Mouse (Mus musculus): ENCODE measurements around the gene Rorb. TPM values are rescaled to one million over a fixed set of nuclear protein-coding genes. Genes with fewer than 3 reads are reported as not detected.
A peak's percentile ranks its signal among the peaks of the same experiment; 100 is the strongest.

The Rorb gene
- polyA plus RNA-seq (2015; fragmentation: Nextera tagmentation; extraction: Ambion mirVana): 1.8 and 1.9 TPM in 2 replicates

- H3K27ac ChIP-seq: 0 out of 2 replicates have a peak within 1 kb of the TSS, but pooled peaks have one; percentile 8
- WGBS: 0% methylated on average over 22 of the region's 25 CpGs
- H3K4me3 ChIP-seq: peak within 1 kb of the TSS; percentile 48
- peaks cover 11% of the 10 kb centered on the region; the same call in 1 of the 2 replicates for H3K4me1 ChIP-seq
- no peaks in the 10 kb centered on the region for H3K36me3 ChIP-seq
- H3K9ac ChIP-seq: peak within 1 kb of the TSS; percentile 36
- ATAC-seq (ENCODE audit: borderline replicate concordance, extremely low read depth, low FRiP score, low TSS enrichment): peak; percentile 99
- H3K27me3 ChIP-seq: peaks cover 40% of the 10 kb centered on the region
- no peaks in the 10 kb centered on the region for H3K9me3 ChIP-seq
- peak within 1 kb of the TSS; percentile 93 for H3K4me2 ChIP-seq
Observed at GRCm38 (mm10) chr19:19110793-19111427, at the start of gene Rorb. TSS of gene Rorb (minus strand) at chr19:19111196.

GRCm38 (mm10) chr19:19148847-19149246 is 37.9 kb upstream of the Rorb start:
- no peaks in the 10 kb centered on the region for H3K4me1 ChIP-seq
- no peak overlapping the region for H3K9ac ChIP-seq
- H3K4me3 ChIP-seq: no peak overlapping the region
- no peak for ATAC-seq (ENCODE audit: borderline replicate concordance, extremely low read depth, low FRiP score, low TSS enrichment)
- H3K27ac ChIP-seq: no peak overlapping the region
- H3K27me3 ChIP-seq: no peaks in the 10 kb centered on the region
- no peaks in the 10 kb centered on the region for H3K9me3 ChIP-seq
- no peaks in the 10 kb centered on the region for H3K36me3 ChIP-seq
- WGBS: 70% methylated on average over 6 of the region's 6 CpGs
- H3K4me2 ChIP-seq: no peak overlapping the region

GRCm38 (mm10) chr19:19144447-19144846 is 33.5 kb upstream of the Rorb start:
- Histone ChIP-seq H3K9me3 (no peaks in the 10 kb centered on the region), H3K9ac (no peak overlapping the region), H3K27ac (no peak overlapping the region), H3K27me3 (no peaks in the 10 kb centered on the region), H3K4me3 (no peak overlapping the region), H3K4me2 (no peak overlapping the region), H3K36me3 (no peaks in the 10 kb centered on the region), H3K4me1 (no peaks in the 10 kb centered on the region)
- ATAC-seq (ENCODE audit: borderline replicate concordance, extremely low read depth, low FRiP score, low TSS enrichment): no peak
- whole genome bisulfite sequencing: 86% methylated on average over 4 of the region's 4 CpGs

- WGBS: 77% methylated on average over 2 of the region's 2 CpGs
- no peaks in the 10 kb centered on the region for H3K27me3 ChIP-seq
- no peak for ATAC-seq (ENCODE audit: borderline replicate concordance, extremely low read depth, low FRiP score, low TSS enrichment)
- H3K4me3 ChIP-seq: no peak overlapping the region
- no peak overlapping the region for H3K4me2 ChIP-seq
- H3K36me3 ChIP-seq: no peaks in the 10 kb centered on the region
- H3K9ac ChIP-seq: no peak overlapping the region
- H3K9me3 ChIP-seq: no peaks in the 10 kb centered on the region
- H3K4me1 ChIP-seq: no peaks in the 10 kb centered on the region
- no peak overlapping the region for H3K27ac ChIP-seq
Observed at GRCm38 (mm10) chr19:19136856-19137255, 25.9 kb upstream of the Rorb start.

GRCm38 (mm10) chr19:19135838-19136237 is 24.8 kb upstream of the Rorb start:
- ATAC-seq (ENCODE audit: borderline replicate concordance, extremely low read depth, low FRiP score, low TSS enrichment): no peak
- 59% methylated on average over 2 of the region's 2 CpGs for WGBS

GRCm38 (mm10) chr19:19122324-19122723 is 11.3 kb upstream of the Rorb start:
- no peak for ATAC-seq (ENCODE audit: borderline replicate concordance, extremely low read depth, low FRiP score, low TSS enrichment)
- 48% methylated on average over 2 of the region's 2 CpGs for WGBS

More at GRCm38 (mm10) chr19:19135838-19136237, 24.8 kb upstream of the Rorb start:
- no peaks in the 10 kb centered on the region for H3K27me3 ChIP-seq
- H3K27ac ChIP-seq: no peak overlapping the region
- H3K9ac ChIP-seq: no peak overlapping the region
- H3K36me3 ChIP-seq: no peaks in the 10 kb centered on the region
- no peak overlapping the region for H3K4me3 ChIP-seq
- H3K9me3 ChIP-seq: no peaks in the 10 kb centered on the region
- no peaks in the 10 kb centered on the region for H3K4me1 ChIP-seq
- no peak overlapping the region for H3K4me2 ChIP-seq

GRCm38 (mm10) chr19:19112180-19112579 is 1.2 kb upstream of the Rorb start:
- Histone ChIP-seq H3K4me1 (peaks cover 11% of the 10 kb centered on the region; the same call in 1 of the 2 replicates), H3K36me3 (no peaks in the 10 kb centered on the region), H3K9me3 (no peaks in the 10 kb centered on the region), H3K4me3 (no peak overlapping the region), H3K4me2 (no peak overlapping the region), H3K27me3 (peaks cover 39% of the 10 kb centered on the region), H3K9ac (no peak overlapping the region), H3K27ac (no peak overlapping the region)
- no peak for ATAC-seq (ENCODE audit: borderline replicate concordance, extremely low read depth, low FRiP score, low TSS enrichment)
- 58% methylated on average over 4 of the region's 4 CpGs for WGBS

More at GRCm38 (mm10) chr19:19122324-19122723, 11.3 kb upstream of the Rorb start:
- H3K4me1 ChIP-seq: no peaks in the 10 kb centered on the region
- no peak overlapping the region for H3K9ac ChIP-seq
- H3K27ac ChIP-seq: no peak overlapping the region
- no peaks in the 10 kb centered on the region for H3K27me3 ChIP-seq
- no peaks in the 10 kb centered on the region for H3K36me3 ChIP-seq
- no peak overlapping the region for H3K4me3 ChIP-seq
- H3K4me2 ChIP-seq: no peak overlapping the region
- no peaks in the 10 kb centered on the region for H3K9me3 ChIP-seq

GRCm38 (mm10) chr19:19111428-19112170 is 603 bp upstream of the Rorb start:
- Histone ChIP-seq H3K27me3 (peaks cover 40% of the 10 kb centered on the region), H3K9me3 (no peaks in the 10 kb centered on the region), H3K27ac (no peak overlapping the region), H3K36me3 (no peaks in the 10 kb centered on the region), H3K4me2 (peak overlapping the region; percentile 93), H3K9ac (no peak overlapping the region), H3K4me3 (peak overlapping the region; percentile 48), H3K4me1 (peaks cover 11% of the 10 kb centered on the region; the same call in 1 of the 2 replicates)
- 3% methylated on average over 12 of the region's 12 CpGs for WGBS
- ATAC-seq (ENCODE audit: borderline replicate concordance, extremely low read depth, low FRiP score, low TSS enrichment): peak; percentile 69

GRCm38 (mm10) chr19:19110011-19110768 is 806 bp downstream of the Rorb start:
- H3K9me3 ChIP-seq: no peaks in the 10 kb centered on the region
- WGBS: under 1% methylated on average over 49 of the region's 49 CpGs
- H3K9ac ChIP-seq: peak overlapping the region; percentile 36
- no peaks in the 10 kb centered on the region for H3K36me3 ChIP-seq
- H3K4me3 ChIP-seq: peak overlapping the region; percentile 48
- 0 out of 2 replicates have a peak overlapping the region, but pooled peaks have one; percentile 8 for H3K27ac ChIP-seq
- H3K4me1 ChIP-seq: peaks cover 11% of the 10 kb centered on the region; the same call in 1 of the 2 replicates
- peaks cover 40% of the 10 kb centered on the region for H3K27me3 ChIP-seq
- peak; percentile 56; the same call in 1 of the 2 replicates for ATAC-seq (ENCODE audit: borderline replicate concordance, extremely low read depth, low FRiP score, low TSS enrichment)
- peak overlapping the region; percentile 93 for H3K4me2 ChIP-seq

- peaks cover 11% of the 10 kb centered on the region; the same call in 1 of the 2 replicates for H3K4me1 ChIP-seq
- no peaks in the 10 kb centered on the region for H3K36me3 ChIP-seq
- ATAC-seq (ENCODE audit: borderline replicate concordance, extremely low read depth, low FRiP score, low TSS enrichment): no peak
- no peak overlapping the region for H3K4me3 ChIP-seq
- peak overlapping the region; percentile 93; the same call in 1 of the 2 replicates for H3K4me2 ChIP-seq
- no peak overlapping the region for H3K27ac ChIP-seq
- H3K9ac ChIP-seq: no peak overlapping the region
- H3K27me3 ChIP-seq: peaks cover 37% of the 10 kb centered on the region
- WGBS: 40% methylated on average over 13 of the region's 13 CpGs
- H3K9me3 ChIP-seq: no peaks in the 10 kb centered on the region
Observed at GRCm38 (mm10) chr19:19108596-19109381, 2.2 kb downstream of the Rorb start.

- no peaks in the 10 kb centered on the region for H3K9me3 ChIP-seq
- H3K9ac ChIP-seq: no peak overlapping the region
- H3K27ac ChIP-seq: no peak overlapping the region
- no peak for ATAC-seq (ENCODE audit: borderline replicate concordance, extremely low read depth, low FRiP score, low TSS enrichment)
- no peaks in the 10 kb centered on the region for H3K36me3 ChIP-seq
- no peak overlapping the region for H3K4me2 ChIP-seq
- no peaks in the 10 kb centered on the region; the same call in 1 of the 2 replicates for H3K4me1 ChIP-seq
- no peak overlapping the region for H3K4me3 ChIP-seq
- 82% methylated on average over 2 of the region's 2 CpGs for WGBS
- H3K27me3 ChIP-seq: peaks cover 25% of the 10 kb centered on the region
Observed at GRCm38 (mm10) chr19:19104581-19104980, 6.4 kb downstream of the Rorb start.

Measured in lung, embryonic 15.5 days (tissue).